Mouse (Mus musculus) kidney, embryonic 16.5 days (tissue): ENCODE results near the gene Gm42791. TPM values are rescaled to one million over a fixed set of nuclear protein-coding genes. Genes with fewer than 3 reads are reported as not detected.

Source experiments
- ATAC-seq: fragments of 200-750 bp; cut with Nextera tagmentation; 2 replicates; pipeline ENCODE4 v1.8.0; 2017; ENCODE audit warnings: moderate TSS enrichment; ENCODE audit not compliant: low FRiP score, low TSS enrichment
- H3K27ac ChIP-seq: fragments of 300-500 bp; sonication (generic); 2 replicates; pipeline ENCODE4 v1.5.1; 2014; ENCODE audit warnings: low read length
- H3K27me3 ChIP-seq: fragments of 300-500 bp; sonication (generic); 2 replicates; pipeline ENCODE4 v1.6.1; 2014; ENCODE audit warnings: low read length, control low read depth, mixed read lengths; ENCODE audit not compliant: insufficient read depth
- H3K36me3 ChIP-seq: fragments of 300-500 bp; sonication (generic); 2 replicates; pipeline ENCODE4 v1.6.1; 2014; ENCODE audit warnings: low read length, control low read depth, mixed read lengths; ENCODE audit not compliant: insufficient read depth
- H3K4me1 ChIP-seq: fragments of 300-500 bp; sonication (generic); 2 replicates; pipeline ENCODE4 v1.6.1; 2014; ENCODE audit warnings: low read length, control low read depth, mixed read lengths; ENCODE audit not compliant: insufficient read depth
- H3K4me2 ChIP-seq: fragments of 300-500 bp; sonication (generic); replicated peaks from 2 replicates; pipeline ENCODE4 v1.6.1; 2014; ENCODE audit warnings: low read depth, low read length
- H3K4me3 ChIP-seq: fragments of 300-500 bp; sonication (generic); 2 replicates; pipeline ENCODE4 v1.5.1; 2014; ENCODE audit warnings: mild to moderate bottlenecking, low read length
- H3K9ac ChIP-seq: fragments of 300-500 bp; sonication (generic); replicated peaks from 2 replicates; pipeline ENCODE4 v1.6.1; 2014; ENCODE audit warnings: low read length
- H3K9me3 ChIP-seq: fragments of 300-500 bp; sonication (generic); 2 replicates; pipeline ENCODE4 v1.6.1; 2016; ENCODE audit warnings: low read length, control low read depth
- WGBS: fragments of 180-500 bp; shearing (Covaris S2); extraction: QIAGEN DNeasy Blood & Tissue Kit; methylation state at CpG from one replicate; pipeline ENCODE4 v1.1.7; 2014; 5-methylcytosine and 5-hydroxymethylcytosine counted together
- polyA plus RNA-seq: library from polyadenylated mRNA; unstranded; fragments of >200 nt; fragmentation: Nextera tagmentation; extraction: Ambion mirVana; gene quantifications from 2 replicates; pipeline ENCODE4 v1.2.1, GENCODE M21; 2015

Gm42791 gene
- polyA plus RNA-seq, 1 experiment from 2014 or later: 0.42 TPM

GRCm38 (mm10) chr5:148999802-149000201 lies 4.9 kb upstream of the Gm42791 start:
- Histone ChIP-seq H3K27me3 (no peaks in the 10 kb centered on the region), H3K4me3 (no peak overlapping the region), H3K9me3 (peaks cover 3% of the 10 kb centered on the region; the same call in 1 of the 2 replicates), H3K36me3 (no peaks in the 10 kb centered on the region), H3K4me1 (peaks cover 33% of the 10 kb centered on the region), H3K9ac (no peak overlapping the region), H3K4me2 (no peak overlapping the region), H3K27ac (no peak overlapping the region)
- ATAC-seq: no peak
- WGBS: 89% methylated on average over 7 of the region's 7 CpGs

GRCm38 (mm10) chr5:148998512-148998911 lies 3.6 kb upstream of the Gm42791 start:
- no peak for ATAC-seq
- Histone ChIP-seq H3K27ac (no peak overlapping the region), H3K9me3 (peaks cover 3% of the 10 kb centered on the region; the same call in 1 of the 2 replicates), H3K27me3 (no peaks in the 10 kb centered on the region), H3K36me3 (no peaks in the 10 kb centered on the region), H3K4me2 (no peak overlapping the region), H3K4me1 (peaks cover 40% of the 10 kb centered on the region), H3K4me3 (no peak overlapping the region), H3K9ac (no peak overlapping the region)
- WGBS: 60% methylated on average over 14 of the region's 14 CpGs

DNA sequence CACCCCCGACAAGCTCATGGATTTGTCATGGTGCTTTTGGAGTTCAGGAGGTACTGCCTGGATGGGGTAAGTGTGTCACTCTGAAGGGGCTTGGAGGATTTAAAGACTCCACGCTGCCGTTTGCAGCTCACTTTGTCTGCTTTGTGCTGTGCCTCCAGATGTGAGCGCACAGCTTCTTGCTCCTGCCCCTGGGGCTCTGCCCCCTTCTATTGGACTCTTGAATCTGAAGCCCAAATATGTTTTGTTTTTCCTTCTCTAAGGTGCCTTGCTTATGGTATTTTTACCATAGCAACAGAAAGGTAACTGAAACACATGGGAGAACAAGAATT lies 1.7 kb upstream of the Gm42791 start:
- H3K4me2 ChIP-seq: no peak overlapping the region
- no peak for ATAC-seq
- no peak overlapping the region for H3K4me3 ChIP-seq
- peaks cover 3% of the 10 kb centered on the region; the same call in 1 of the 2 replicates for H3K9me3 ChIP-seq
- H3K27ac ChIP-seq: no peak overlapping the region
- peaks cover 22% of the 10 kb centered on the region for H3K4me1 ChIP-seq
- H3K27me3 ChIP-seq: no peaks in the 10 kb centered on the region
- WGBS: 76% methylated on average over 4 of the region's 4 CpGs
- H3K9ac ChIP-seq: no peak overlapping the region
- 0 out of 2 replicates have a peak, but pooled peaks cover 3% of the 10 kb centered on the region for H3K36me3 ChIP-seq

GRCm38 (mm10) chr5:148995962-148996708 lies 1.2 kb upstream of the Gm42791 start:
- Histone ChIP-seq H3K9ac (no peak overlapping the region), H3K4me3 (no peak overlapping the region), H3K27ac (peak overlapping the region; percentile 57), H3K4me2 (no peak overlapping the region), H3K9me3 (peaks cover 3% of the 10 kb centered on the region; the same call in 1 of the 2 replicates), H3K36me3 (0 out of 2 replicates have a peak, but pooled peaks cover 3% of the 10 kb centered on the region), H3K27me3 (no peaks in the 10 kb centered on the region), H3K4me1 (peaks cover 26% of the 10 kb centered on the region)
- ATAC-seq: no peak
- 69% methylated on average over 9 of the region's 9 CpGs for WGBS

- 0 out of 2 replicates have a peak, but pooled peaks cover 3% of the 10 kb centered on the region for H3K36me3 ChIP-seq
- WGBS: 38% methylated on average over 7 of the region's 7 CpGs
- H3K9ac ChIP-seq: peak overlapping the region; percentile 65
- no peak for ATAC-seq
- H3K4me2 ChIP-seq: peak overlapping the region; percentile 60
- peak overlapping the region; percentile 92 for H3K27ac ChIP-seq
- peaks cover 36% of the 10 kb centered on the region for H3K4me1 ChIP-seq
- 0 out of 2 replicates have a peak, but pooled peaks cover 2% of the 10 kb centered on the region for H3K9me3 ChIP-seq
- H3K27me3 ChIP-seq: no peaks in the 10 kb centered on the region
- H3K4me3 ChIP-seq: peak overlapping the region; percentile 44
Measured at GRCm38 (mm10) chr5:148994311-148994705, 639 bp downstream of the Gm42791 start.

DNA sequence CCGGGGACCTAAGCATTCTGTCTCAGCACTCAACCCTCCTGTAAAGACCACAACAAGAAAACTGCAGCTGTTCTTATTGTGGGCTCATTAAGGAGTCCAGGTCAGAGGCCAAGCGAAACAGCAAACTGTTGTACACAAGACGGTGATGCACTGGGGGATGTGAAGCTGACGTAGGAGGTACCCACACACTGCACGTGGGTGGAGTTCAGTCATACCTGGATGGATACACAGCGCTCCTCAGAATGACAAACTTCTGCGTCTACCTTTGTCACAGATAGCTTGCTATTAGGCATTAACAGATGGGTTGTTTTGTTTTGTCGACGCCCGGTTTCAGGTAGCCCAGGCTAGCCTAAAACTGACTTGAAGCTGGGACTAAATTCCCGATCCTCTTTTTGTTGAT lies 2.3 kb downstream of the Gm42791 start:
- no peak overlapping the region for H3K4me2 ChIP-seq
- H3K4me3 ChIP-seq: no peak overlapping the region
- H3K27me3 ChIP-seq: no peaks in the 10 kb centered on the region
- peaks cover 36% of the 10 kb centered on the region for H3K4me1 ChIP-seq
- ATAC-seq: no peak
- H3K9me3 ChIP-seq: peaks cover 8% of the 10 kb centered on the region
- 87% methylated on average over 11 of the region's 11 CpGs for WGBS
- 0 out of 2 replicates have a peak, but pooled peaks cover 6% of the 10 kb centered on the region for H3K36me3 ChIP-seq
- H3K9ac ChIP-seq: no peak overlapping the region
- H3K27ac ChIP-seq: no peak overlapping the region

- no peaks in the 10 kb centered on the region for H3K27me3 ChIP-seq
- peaks cover 8% of the 10 kb centered on the region for H3K9me3 ChIP-seq
- peak overlapping the region; percentile 86 for H3K27ac ChIP-seq
- H3K4me1 ChIP-seq: peaks cover 31% of the 10 kb centered on the region
- H3K36me3 ChIP-seq: 0 out of 2 replicates have a peak, but pooled peaks cover 6% of the 10 kb centered on the region
- H3K9ac ChIP-seq: peak overlapping the region; percentile 45; the same call in 1 of the 2 replicates
- peak; percentile 28; the same call in 1 of the 2 replicates for ATAC-seq
- H3K4me2 ChIP-seq: peak overlapping the region; percentile 29; the same call in 1 of the 2 replicates
- WGBS: 28% methylated on average over 12 of the region's 12 CpGs
- H3K4me3 ChIP-seq: no peak overlapping the region
Measured at GRCm38 (mm10) chr5:148990891-148991311, 4.0 kb downstream of the Gm42791 start.

GRCm38 (mm10) chr5:148989480-148989879 lies 5.5 kb downstream of the Gm42791 start:
- 86% methylated on average over 7 of the region's 7 CpGs for WGBS
- H3K4me2 ChIP-seq: no peak overlapping the region
- H3K36me3 ChIP-seq: 0 out of 2 replicates have a peak, but pooled peaks cover 6% of the 10 kb centered on the region
- H3K4me1 ChIP-seq: peaks cover 22% of the 10 kb centered on the region
- peaks cover 12% of the 10 kb centered on the region for H3K9me3 ChIP-seq
- H3K9ac ChIP-seq: no peak overlapping the region
- H3K27ac ChIP-seq: no peak overlapping the region
- H3K27me3 ChIP-seq: no peaks in the 10 kb centered on the region
- no peak overlapping the region for H3K4me3 ChIP-seq
- ATAC-seq: no peak

DNA sequence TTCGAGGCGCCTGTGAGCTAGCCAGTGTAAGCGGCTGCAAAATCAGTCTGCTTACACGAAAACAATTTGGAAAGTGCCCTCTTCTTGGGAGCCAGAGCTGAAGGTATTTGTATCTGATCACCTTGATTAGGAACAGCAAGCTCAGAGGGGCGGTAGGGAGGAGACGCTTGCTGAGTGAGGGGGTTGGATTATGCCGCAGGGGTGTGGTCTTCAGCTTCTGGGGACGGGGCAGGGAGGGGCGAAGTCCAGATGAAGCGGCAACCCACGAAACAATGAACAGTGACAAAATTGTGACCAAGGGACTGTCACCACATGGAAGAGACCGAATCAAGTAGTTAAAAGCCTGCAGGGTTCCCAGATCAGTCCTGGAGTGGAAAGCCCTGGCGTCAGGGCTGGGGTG lies 10.0 kb downstream of the Gm42791 start:
- no peak for ATAC-seq
- 56% methylated on average over 13 of the region's 13 CpGs for WGBS

DNA sequence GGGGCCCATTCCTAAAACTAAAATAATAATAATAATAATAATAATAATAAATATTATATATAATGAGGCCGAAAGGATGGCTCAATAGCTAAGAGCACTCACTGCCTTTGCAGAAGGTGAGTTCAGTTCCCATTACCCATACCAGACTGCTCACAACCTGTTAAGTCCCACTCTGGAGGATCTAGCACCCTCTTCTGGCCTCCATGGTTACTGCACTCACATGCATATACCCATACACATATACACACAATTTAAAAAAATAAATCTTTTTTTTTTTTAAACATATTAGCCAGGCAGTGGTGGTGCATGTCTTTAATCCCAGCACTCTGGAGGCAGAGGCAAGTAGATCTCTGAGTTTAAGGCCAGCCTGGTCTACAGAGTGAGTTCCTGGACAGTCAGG lies 11.3 kb downstream of the Gm42791 start:
- no peak overlapping the region for H3K4me3 ChIP-seq
- no peak overlapping the region for H3K4me2 ChIP-seq
- H3K9ac ChIP-seq: no peak overlapping the region
- H3K4me1 ChIP-seq: peaks cover 3% of the 10 kb centered on the region
- H3K27me3 ChIP-seq: no peaks in the 10 kb centered on the region
- peaks cover 17% of the 10 kb centered on the region for H3K9me3 ChIP-seq
- 0 out of 2 replicates have a peak, but pooled peaks cover 3% of the 10 kb centered on the region for H3K36me3 ChIP-seq
- 97% methylated on average over 1 of the region's 1 CpGs for WGBS
- ATAC-seq: no peak
- H3K27ac ChIP-seq: no peak overlapping the region

More for the DNA sequence above, 10.0 kb downstream of the Gm42791 start:
- Histone ChIP-seq H3K9me3 (peaks cover 20% of the 10 kb centered on the region), H3K4me2 (no peak overlapping the region), H3K27ac (no peak overlapping the region), H3K27me3 (no peaks in the 10 kb centered on the region), H3K9ac (no peak overlapping the region), H3K4me1 (no peaks in the 10 kb centered on the region), H3K4me3 (no peak overlapping the region), H3K36me3 (0 out of 2 replicates have a peak, but pooled peaks cover 3% of the 10 kb centered on the region)
